Mouse (Mus musculus) left cerebral cortex, adult 9 months (tissue): Measurements from ENCODE around the gene Ctxn2.

Experiments used
- DNase-seq, 2 experiments: peaks; one replicate each; pipeline ENCODE4 v3.0.0; 2022; ENCODE audit warnings: low spot score in 2 of 2

Ctxn2 gene

GRCm38 (mm10) chr2:125192905-125193304, 56.4 kb downstream of the Ctxn2 start:
- no peak for DNase-seq

GRCm38 (mm10) chr2:125196771-125197170, 60.3 kb downstream of the Ctxn2 start:
- no peak for DNase-seq
